Mouse (Mus musculus): ENCODE measurements at regions not wholly inside any gene's neighbourhood (a gene's known extent, or its start where the extent isn't known, plus 50 kb on each side); places are given as distances from the start of the nearest gene placed in this dataset.

GRCm38 (mm10) chr13:101203463-101203862 lies 370.2 kb upstream of the Slc30a5 start:
- ATAC-seq (ENCODE audit: low FRiP score) = no peak
- H3K36me3 ChIP-seq = no peaks in the 10 kb centered on the region
- H3K4me2 ChIP-seq = no peak overlapping the region
- no peak overlapping the region for H3K4me3 ChIP-seq (replicated peaks)
- no peaks in the 10 kb centered on the region for H3K9me3 ChIP-seq (replicated peaks)
- H3K27ac ChIP-seq (replicated peaks) = no peak overlapping the region
- peaks cover 2% of the 10 kb centered on the region; the same call in 1 of the 2 replicates for H3K4me1 ChIP-seq
- no peak overlapping the region for H3K9ac ChIP-seq (replicated peaks)
- H3K27me3 ChIP-seq (replicated peaks) = no peaks in the 10 kb centered on the region

GRCm38 (mm10) chr13:101202565-101203313 lies 369.5 kb upstream of the Slc30a5 start:
- no peak overlapping the region for H3K27ac ChIP-seq (replicated peaks)
- WGBS = 22% methylated on average over 4 of the region's 4 CpGs
- peaks cover 2% of the 10 kb centered on the region; the same call in 1 of the 2 replicates for H3K4me1 ChIP-seq
- no peaks in the 10 kb centered on the region for H3K27me3 ChIP-seq (replicated peaks)
- no peak overlapping the region for H3K4me3 ChIP-seq (replicated peaks)
- H3K9ac ChIP-seq (replicated peaks) = no peak overlapping the region
- no peaks in the 10 kb centered on the region for H3K36me3 ChIP-seq
- no peak overlapping the region for H3K4me2 ChIP-seq
- H3K9me3 ChIP-seq (replicated peaks) = no peaks in the 10 kb centered on the region
- peak; percentile 50 for ATAC-seq (ENCODE audit: low FRiP score)

DNA sequence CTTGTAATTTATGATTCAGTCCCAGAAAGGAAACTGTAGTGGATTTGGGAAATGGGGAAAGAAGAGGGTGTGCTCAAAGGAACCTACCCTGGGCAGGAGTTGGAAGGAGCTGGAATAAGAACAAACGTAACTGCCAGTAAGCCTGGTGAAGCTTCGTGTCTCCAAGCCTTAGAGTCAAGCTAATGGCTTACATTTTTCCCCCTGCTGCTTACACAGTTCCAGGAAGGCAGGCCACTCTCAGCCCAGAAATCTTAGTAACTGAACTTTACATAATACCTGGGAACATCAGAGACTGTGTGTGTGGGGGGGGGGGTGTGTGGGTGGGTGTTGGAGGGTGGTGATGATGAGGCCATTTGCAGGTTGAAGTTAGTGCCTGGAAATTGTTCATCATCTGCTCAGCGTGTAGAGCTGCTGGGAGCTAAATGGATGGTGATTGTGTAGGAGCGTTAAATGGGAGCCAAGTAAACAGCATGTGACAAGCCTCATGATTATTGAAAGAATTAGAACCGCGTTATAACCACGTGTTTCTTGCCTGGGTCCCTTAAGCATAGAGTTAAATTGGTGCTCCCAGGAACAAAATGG lies 357.1 kb upstream of the Slc30a5 start:
- Histone ChIP-seq H3K9ac (replicated peaks) (no peak overlapping the region), H3K27me3 (replicated peaks) (no peaks in the 10 kb centered on the region), H3K36me3 (no peaks in the 10 kb centered on the region), H3K9me3 (replicated peaks) (no peaks in the 10 kb centered on the region), H3K4me1 (peaks cover 3% of the 10 kb centered on the region; the same call in 1 of the 2 replicates), H3K4me2 (no peak overlapping the region), H3K27ac (replicated peaks) (no peak overlapping the region), H3K4me3 (replicated peaks) (no peak overlapping the region)
- ATAC-seq (ENCODE audit: low FRiP score) = no peak
- WGBS = 64% methylated on average over 7 of the region's 7 CpGs

GRCm38 (mm10) chr13:101182387-101182786 lies 349.2 kb upstream of the Slc30a5 start:
- no peak for ATAC-seq (ENCODE audit: low FRiP score)
- H3K4me3 ChIP-seq (replicated peaks) = no peak overlapping the region
- 87% methylated on average over 2 of the region's 2 CpGs for WGBS

DNA sequence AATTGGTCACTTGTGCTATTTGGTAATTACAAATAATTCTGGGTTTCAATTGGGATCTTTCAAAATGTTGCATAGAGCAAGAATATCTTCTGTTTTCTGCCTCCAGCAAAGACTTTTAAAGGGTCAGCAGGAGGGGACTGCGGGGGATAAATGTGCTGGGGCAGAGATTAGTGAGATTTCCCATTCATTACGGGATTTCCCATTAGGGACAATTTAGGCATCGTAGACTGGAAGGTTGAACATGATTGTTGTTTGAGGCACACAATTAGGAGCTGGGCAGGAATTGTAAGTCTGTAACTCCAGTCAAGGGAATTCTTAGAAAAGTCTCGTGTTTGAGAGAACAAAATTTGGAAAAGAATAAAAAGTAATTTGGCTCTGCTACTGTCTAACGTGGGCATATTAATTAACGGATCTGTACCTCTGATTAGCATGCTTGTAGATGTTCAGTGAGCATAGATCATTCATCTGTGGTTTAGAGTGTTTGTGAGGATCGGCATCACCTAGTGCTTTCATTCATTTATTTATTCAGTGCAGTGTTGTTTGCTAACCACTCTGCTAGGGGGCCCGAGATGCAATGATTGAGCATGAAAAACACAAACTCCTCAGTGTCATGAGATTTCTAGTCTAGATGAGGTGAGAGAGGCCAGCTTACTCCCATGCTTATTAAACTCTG lies 341.9 kb upstream of the Slc30a5 start:
- no peak for ATAC-seq (ENCODE audit: low FRiP score)
- Histone ChIP-seq H3K4me1 (no peaks in the 10 kb centered on the region), H3K4me3 (replicated peaks) (no peak overlapping the region), H3K36me3 (no peaks in the 10 kb centered on the region), H3K27ac (replicated peaks) (no peak overlapping the region), H3K9ac (replicated peaks) (no peak overlapping the region), H3K27me3 (replicated peaks) (no peaks in the 10 kb centered on the region), H3K4me2 (no peak overlapping the region), H3K9me3 (replicated peaks) (no peaks in the 10 kb centered on the region)
- 61% methylated on average over 8 of the region's 8 CpGs for WGBS

More at GRCm38 (mm10) chr13:101182387-101182786, 349.2 kb upstream of the Slc30a5 start:
- H3K4me1 ChIP-seq = no peaks in the 10 kb centered on the region
- H3K9me3 ChIP-seq (replicated peaks) = no peaks in the 10 kb centered on the region
- H3K27me3 ChIP-seq (replicated peaks) = no peaks in the 10 kb centered on the region
- H3K4me2 ChIP-seq = no peak overlapping the region
- no peak overlapping the region for H3K9ac ChIP-seq (replicated peaks)
- no peak overlapping the region for H3K27ac ChIP-seq (replicated peaks)
- no peaks in the 10 kb centered on the region for H3K36me3 ChIP-seq

DNA sequence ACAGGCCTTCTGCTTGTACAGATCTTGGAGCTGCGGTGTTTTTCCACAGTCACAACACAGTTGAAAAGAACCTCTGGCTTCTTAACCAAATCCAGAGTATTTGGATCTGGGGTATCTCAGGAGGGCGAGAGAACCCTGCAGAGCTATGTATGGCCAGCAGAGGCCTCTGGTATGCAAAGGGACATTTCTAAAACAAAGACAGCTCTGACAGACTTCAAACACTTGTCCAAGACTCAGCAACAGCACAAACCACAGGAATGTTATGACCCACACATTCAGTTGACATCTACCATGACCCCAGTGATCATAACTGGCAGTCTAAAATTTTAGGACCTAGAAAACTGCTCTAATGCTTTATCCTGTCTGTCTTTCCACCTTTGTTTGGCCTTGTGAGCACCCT lies 328.5 kb upstream of the Slc30a5 start:
- H3K27ac ChIP-seq (replicated peaks) = no peak overlapping the region
- no peaks in the 10 kb centered on the region for H3K4me1 ChIP-seq
- no peaks in the 10 kb centered on the region for H3K9me3 ChIP-seq (replicated peaks)
- H3K4me3 ChIP-seq (replicated peaks) = no peak overlapping the region
- H3K36me3 ChIP-seq = no peaks in the 10 kb centered on the region
- H3K27me3 ChIP-seq (replicated peaks) = no peaks in the 10 kb centered on the region
- no peak for ATAC-seq (ENCODE audit: low FRiP score)
- no peak overlapping the region for H3K4me2 ChIP-seq
- 72% methylated on average over 2 of the region's 2 CpGs for WGBS
- no peak overlapping the region for H3K9ac ChIP-seq (replicated peaks)

DNA sequence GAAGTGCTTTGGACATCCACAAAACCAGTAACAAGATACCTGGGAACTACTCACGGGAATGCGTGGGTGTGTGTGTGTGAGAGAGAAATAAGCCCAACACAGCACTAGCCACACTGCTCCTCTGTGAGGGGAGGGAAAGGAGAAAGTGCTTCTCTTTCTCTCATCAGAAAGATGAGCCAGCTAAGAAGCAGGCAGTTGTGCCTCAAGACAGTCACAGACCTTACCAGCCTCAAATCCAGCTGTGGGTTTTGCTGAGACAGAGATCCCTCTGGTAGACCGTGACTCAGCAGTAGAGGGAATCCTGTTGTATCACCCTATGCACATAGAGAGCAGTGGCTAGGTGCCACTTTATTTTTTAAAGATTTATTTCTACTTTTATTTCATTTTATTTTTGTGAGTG lies 326.7 kb upstream of the Slc30a5 start:
- Histone ChIP-seq H3K36me3 (no peaks in the 10 kb centered on the region), H3K27ac (replicated peaks) (no peak overlapping the region), H3K9me3 (replicated peaks) (no peaks in the 10 kb centered on the region), H3K27me3 (replicated peaks) (no peaks in the 10 kb centered on the region), H3K9ac (replicated peaks) (no peak overlapping the region), H3K4me2 (no peak overlapping the region), H3K4me3 (replicated peaks) (no peak overlapping the region), H3K4me1 (no peaks in the 10 kb centered on the region)
- WGBS = 85% methylated on average over 3 of the region's 3 CpGs
- no peak for ATAC-seq (ENCODE audit: low FRiP score)

DNA sequence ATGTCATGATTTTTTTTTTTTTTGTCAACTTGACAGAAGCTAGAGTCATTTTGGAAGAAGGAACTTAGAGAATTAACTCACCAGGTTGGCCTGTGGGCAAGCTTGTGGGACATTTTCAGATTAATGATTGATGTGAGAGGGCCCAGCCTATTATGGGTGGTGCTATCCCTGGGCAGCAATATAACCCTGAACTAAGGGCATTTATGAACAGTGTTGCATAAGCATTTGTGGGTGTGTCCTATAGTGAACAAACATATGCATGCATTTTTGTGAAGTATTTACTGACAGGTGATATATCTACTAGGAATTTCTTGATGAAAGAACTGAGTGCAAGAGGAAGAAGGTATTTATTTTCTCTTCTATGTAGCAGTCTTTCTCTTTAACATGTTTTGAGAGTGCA lies 320.5 kb upstream of the Slc30a5 start:
- no peak overlapping the region for H3K4me3 ChIP-seq (replicated peaks)
- no peaks in the 10 kb centered on the region for H3K9me3 ChIP-seq (replicated peaks)
- H3K36me3 ChIP-seq = no peaks in the 10 kb centered on the region
- H3K27me3 ChIP-seq (replicated peaks) = no peaks in the 10 kb centered on the region
- no peak overlapping the region for H3K9ac ChIP-seq (replicated peaks)
- no peaks in the 10 kb centered on the region for H3K4me1 ChIP-seq
- ATAC-seq (ENCODE audit: low FRiP score) = no peak
- no peak overlapping the region for H3K27ac ChIP-seq (replicated peaks)
- no peak overlapping the region for H3K4me2 ChIP-seq

GRCm38 (mm10) chr13:101142761-101143160 lies 309.5 kb upstream of the Slc30a5 start:
- no peaks in the 10 kb centered on the region for H3K36me3 ChIP-seq
- WGBS = 75% methylated on average over 3 of the region's 3 CpGs
- no peak overlapping the region for H3K9ac ChIP-seq (replicated peaks)
- no peak overlapping the region for H3K27ac ChIP-seq (replicated peaks)
- H3K9me3 ChIP-seq (replicated peaks) = no peaks in the 10 kb centered on the region
- no peak for ATAC-seq (ENCODE audit: low FRiP score)
- no peaks in the 10 kb centered on the region for H3K27me3 ChIP-seq (replicated peaks)
- H3K4me1 ChIP-seq = no peaks in the 10 kb centered on the region
- H3K4me3 ChIP-seq (replicated peaks) = no peak overlapping the region
- no peak overlapping the region for H3K4me2 ChIP-seq

- Histone ChIP-seq H3K9ac (replicated peaks) (no peak overlapping the region), H3K9me3 (replicated peaks) (no peaks in the 10 kb centered on the region), H3K4me3 (replicated peaks) (no peak overlapping the region), H3K27me3 (replicated peaks) (no peaks in the 10 kb centered on the region), H3K27ac (replicated peaks) (no peak overlapping the region), H3K4me1 (no peaks in the 10 kb centered on the region), H3K4me2 (no peak overlapping the region), H3K36me3 (no peaks in the 10 kb centered on the region)
- no peak for ATAC-seq (ENCODE audit: low FRiP score)
- 85% methylated on average over 6 of the region's 6 CpGs for WGBS
These were observed 309.0 kb upstream of the Slc30a5 start for GRCm38 (mm10) chr13:101142104-101142735.

DNA sequence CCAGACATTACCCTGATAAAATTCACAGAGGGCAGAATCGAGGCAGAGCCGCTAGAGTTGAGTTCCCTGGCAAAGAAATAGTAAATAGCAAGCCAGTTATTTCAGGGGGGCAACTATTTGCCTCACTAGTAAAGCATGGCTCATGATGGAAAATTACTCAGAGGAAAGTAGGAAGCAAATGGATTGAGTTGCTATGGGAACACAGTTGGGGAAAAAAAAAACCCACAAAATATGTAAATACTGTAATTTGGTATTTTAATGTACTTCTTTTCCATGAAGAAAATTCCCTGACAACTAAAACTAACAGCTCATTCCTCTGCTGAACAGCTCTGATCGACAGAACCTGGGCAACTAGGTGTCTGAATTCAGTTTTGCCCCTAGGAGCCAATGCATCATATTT lies 296.2 kb upstream of the Slc30a5 start:
- Histone ChIP-seq H3K4me2 (no peak overlapping the region), H3K9me3 (replicated peaks) (no peaks in the 10 kb centered on the region), H3K4me1 (no peaks in the 10 kb centered on the region), H3K9ac (replicated peaks) (no peak overlapping the region), H3K27ac (replicated peaks) (no peak overlapping the region), H3K27me3 (replicated peaks) (no peaks in the 10 kb centered on the region), H3K36me3 (no peaks in the 10 kb centered on the region), H3K4me3 (replicated peaks) (no peak overlapping the region)
- no peak for ATAC-seq (ENCODE audit: low FRiP score)
- 77% methylated on average over 3 of the region's 3 CpGs for WGBS

DNA sequence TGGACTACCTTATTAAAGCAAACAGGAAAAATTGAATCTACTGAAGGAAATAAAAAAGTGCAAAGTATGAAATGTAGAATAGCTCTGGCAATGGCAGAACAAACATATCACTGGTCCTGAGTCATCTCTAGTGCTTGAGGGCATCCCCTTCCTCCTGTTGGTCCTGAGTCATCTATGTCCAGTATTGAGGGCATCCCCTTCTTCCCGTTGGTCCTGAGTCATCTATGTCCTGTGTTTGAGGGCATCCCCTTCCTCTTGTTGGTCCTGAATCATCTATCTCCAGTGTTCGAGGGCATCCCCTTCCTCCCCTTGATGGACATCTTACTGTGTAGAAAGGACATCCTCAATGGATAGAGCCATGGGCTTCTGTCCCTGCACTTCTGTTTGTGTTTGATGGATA lies 294.6 kb upstream of the Slc30a5 start:
- no peak overlapping the region for H3K9ac ChIP-seq (replicated peaks)
- H3K27me3 ChIP-seq (replicated peaks) = no peaks in the 10 kb centered on the region
- H3K9me3 ChIP-seq (replicated peaks) = no peaks in the 10 kb centered on the region
- ATAC-seq (ENCODE audit: low FRiP score) = no peak
- no peaks in the 10 kb centered on the region for H3K4me1 ChIP-seq
- no peak overlapping the region for H3K4me2 ChIP-seq
- H3K4me3 ChIP-seq (replicated peaks) = no peak overlapping the region
- H3K27ac ChIP-seq (replicated peaks) = no peak overlapping the region
- WGBS = 93% methylated on average over 2 of the region's 2 CpGs
- H3K36me3 ChIP-seq = no peaks in the 10 kb centered on the region

All from neural tube, embryonic 15.5 days (tissue).